Mouse (Mus musculus) neural tube, embryonic 12.5 days (tissue): ENCODE data around the gene Ryr1. TPM values are rescaled to one million over a fixed set of nuclear protein-coding genes. Genes with fewer than 3 reads are reported as not detected.
A peak's percentile ranks its signal among the peaks of the same experiment; 100 is the strongest.
"Not testable (repeated sequence)": the region's sequence is repeated elsewhere in the genome, so short reads cannot be mapped to it uniquely, and the experiment has no call there.

Source experiments
- ATAC-seq: fragments of 200-750 bp; cut with Nextera tagmentation; 2 replicates; pipeline ENCODE4 v1.8.0; 2017; ENCODE audit warnings: low read depth, mild to moderate bottlenecking, moderate TSS enrichment, moderate library complexity; ENCODE audit not compliant: low FRiP score
- H3K27ac ChIP-seq: fragments of 300-500 bp; sonication (generic); 2 replicates; pipeline ENCODE4 v1.5.1; 2016
- H3K27me3 ChIP-seq: fragments of 300-500 bp; sonication (generic); replicated peaks from 2 replicates; pipeline ENCODE4 v1.6.1; 2016; ENCODE audit warnings: mild to moderate bottlenecking
- H3K36me3 ChIP-seq: fragments of 300-500 bp; sonication (generic); 2 replicates; pipeline ENCODE4 v1.6.1; 2016; ENCODE audit warnings: mild to moderate bottlenecking
- H3K4me1 ChIP-seq: fragments of 300-500 bp; sonication (generic); 2 replicates; pipeline ENCODE4 v1.6.1; 2016
- H3K4me2 ChIP-seq: fragments of 300-500 bp; sonication (generic); replicated peaks from 2 replicates; pipeline ENCODE4 v1.6.1; 2016; ENCODE audit warnings: mild to moderate bottlenecking
- H3K4me3 ChIP-seq: fragments of 300-500 bp; sonication (generic); 2 replicates; pipeline ENCODE4 v1.5.1; 2016
- H3K9ac ChIP-seq: fragments of 300-500 bp; sonication (generic); 2 replicates; pipeline ENCODE4 v1.6.1; 2016; ENCODE audit warnings: mild to moderate bottlenecking
- H3K9me3 ChIP-seq: fragments of 300-500 bp; sonication (generic); 2 replicates; pipeline ENCODE4 v1.6.1; 2016; ENCODE audit warnings: mild to moderate bottlenecking
- WGBS: fragments of 180-500 bp; shearing (Covaris S2); methylation state at CpG from one replicate; pipeline ENCODE4 v1.1.7; 2016; 5-methylcytosine and 5-hydroxymethylcytosine counted together
- polyA plus RNA-seq: library from polyadenylated mRNA; unstranded; fragments of >200 nt; fragmentation: Nextera tagmentation; extraction: Ambion mirVana; gene quantifications from 2 replicates; pipeline ENCODE4 v1.2.1, GENCODE M21; 2016

The Ryr1 gene
- polyA plus RNA-seq, 1 experiment from 2014 or later: 5.0 TPM

- Histone ChIP-seq H3K27ac (no peak overlapping the region), H3K27me3 (peaks cover 27% of the 10 kb centered on the region), H3K4me2 (no peak overlapping the region), H3K9me3 (no peaks in the 10 kb centered on the region), H3K36me3 (peaks cover 22% of the 10 kb centered on the region), H3K4me1 (0 out of 2 replicates have a peak, but pooled peaks cover 2% of the 10 kb centered on the region), H3K4me3 (no peak overlapping the region), H3K9ac (no peak overlapping the region)
- no peak for ATAC-seq
- 87% methylated on average over 5 of the region's 5 CpGs for WGBS
Observed at GRCm38 (mm10) chr7:29162294-29162693, 37.3 kb upstream of the Ryr1 start.

- no peak overlapping the region for H3K4me3 ChIP-seq
- WGBS: 3% methylated on average over 5 of the region's 5 CpGs
Observed at GRCm38 (mm10) chr7:29158264-29158663, 33.3 kb upstream of the Ryr1 start.

GRCm38 (mm10) chr7:29155838-29156782 lies 31.1 kb upstream of the Ryr1 start, which contains the start of gene Fam98c:
TSS of gene Fam98c (minus strand) at chr7:29156234.
- Histone ChIP-seq H3K27me3 (peaks cover 24% of the 10 kb centered on the region), H3K4me1 (peaks cover 4% of the 10 kb centered on the region; the same call in 1 of the 2 replicates), H3K4me2 (peak within 1 kb of the TSS; percentile 98), H3K9ac (peak within 1 kb of the TSS; percentile 82), H3K9me3 (peaks cover 4% of the 10 kb centered on the region; the same call in 1 of the 2 replicates), H3K27ac (peak within 1 kb of the TSS; percentile 87), H3K36me3 (peaks cover 8% of the 10 kb centered on the region; the same call in 1 of the 2 replicates), H3K4me3 (peak within 1 kb of the TSS; percentile 77)
- 3% methylated on average over 68 of the region's 68 CpGs for WGBS
- ATAC-seq: peak; percentile 83

More at GRCm38 (mm10) chr7:29158264-29158663, 33.3 kb upstream of the Ryr1 start:
- H3K9me3 ChIP-seq: peaks cover 4% of the 10 kb centered on the region; the same call in 1 of the 2 replicates
- ATAC-seq: no peak
- no peak overlapping the region for H3K9ac ChIP-seq
- peaks cover 27% of the 10 kb centered on the region for H3K27me3 ChIP-seq
- H3K27ac ChIP-seq: no peak overlapping the region
- H3K4me1 ChIP-seq: peaks cover 7% of the 10 kb centered on the region; the same call in 1 of the 2 replicates
- H3K36me3 ChIP-seq: peaks cover 18% of the 10 kb centered on the region
- no peak overlapping the region for H3K4me2 ChIP-seq

GRCm38 (mm10) chr7:29155196-29155837 lies 30.3 kb upstream of the Ryr1 start:
- Histone ChIP-seq H3K36me3 (0 out of 2 replicates have a peak, but pooled peaks cover 5% of the 10 kb centered on the region), H3K4me1 (peaks cover 4% of the 10 kb centered on the region; the same call in 1 of the 2 replicates), H3K27me3 (peaks cover 24% of the 10 kb centered on the region), H3K4me3 (peak overlapping the region; percentile 77), H3K27ac (peak overlapping the region; percentile 87), H3K9me3 (peaks cover 4% of the 10 kb centered on the region; the same call in 1 of the 2 replicates), H3K9ac (peak overlapping the region; percentile 82), H3K4me2 (peak overlapping the region; percentile 98)
- peak; percentile 92 for ATAC-seq
- 8% methylated on average over 37 of the region's 37 CpGs for WGBS

GRCm38 (mm10) chr7:29154018-29154720 lies 29.2 kb upstream of the Ryr1 start:
- Histone ChIP-seq H3K9ac (no peak overlapping the region), H3K4me3 (no peak overlapping the region), H3K27ac (no peak overlapping the region), H3K27me3 (peaks cover 13% of the 10 kb centered on the region), H3K9me3 (peaks cover 4% of the 10 kb centered on the region; the same call in 1 of the 2 replicates), H3K36me3 (0 out of 2 replicates have a peak, but pooled peaks cover 5% of the 10 kb centered on the region), H3K4me1 (peaks cover 4% of the 10 kb centered on the region; the same call in 1 of the 2 replicates), H3K4me2 (no peak overlapping the region)
- ATAC-seq: no peak
- 95% methylated on average over 14 of the region's 14 CpGs for WGBS

GRCm38 (mm10) chr7:29151486-29151885 lies 26.5 kb upstream of the Ryr1 start:
- 67% methylated on average over 10 of the region's 10 CpGs for WGBS
- Histone ChIP-seq H3K4me3 (no peak overlapping the region), H3K27ac (no peak overlapping the region), H3K4me2 (no peak overlapping the region), H3K9me3 (peaks cover 4% of the 10 kb centered on the region; the same call in 1 of the 2 replicates), H3K36me3 (0 out of 2 replicates have a peak, but pooled peaks cover 5% of the 10 kb centered on the region), H3K4me1 (peaks cover 4% of the 10 kb centered on the region; the same call in 1 of the 2 replicates), H3K27me3 (no peaks in the 10 kb centered on the region), H3K9ac (no peak overlapping the region)
- ATAC-seq: no peak

- ATAC-seq: no peak
- no peak overlapping the region for H3K27ac ChIP-seq
- no peak overlapping the region for H3K4me2 ChIP-seq
- no peak overlapping the region for H3K9ac ChIP-seq
- H3K4me1 ChIP-seq: no peaks in the 10 kb centered on the region
- no peaks in the 10 kb centered on the region for H3K27me3 ChIP-seq
- H3K9me3 ChIP-seq: 0 out of 2 replicates have a peak, but pooled peaks cover 3% of the 10 kb centered on the region
- no peaks in the 10 kb centered on the region for H3K36me3 ChIP-seq
- 90% methylated on average over 15 of the region's 15 CpGs for WGBS
- H3K4me3 ChIP-seq: no peak overlapping the region
Observed at GRCm38 (mm10) chr7:29148771-29149170, 23.8 kb upstream of the Ryr1 start.

- 90% methylated on average over 7 of the region's 7 CpGs for WGBS
- no peaks in the 10 kb centered on the region for H3K27me3 ChIP-seq
- H3K9ac ChIP-seq: no peak overlapping the region
- no peaks in the 10 kb centered on the region for H3K36me3 ChIP-seq
- H3K4me2 ChIP-seq: no peak overlapping the region
- 0 out of 2 replicates have a peak, but pooled peaks cover 3% of the 10 kb centered on the region for H3K9me3 ChIP-seq
- ATAC-seq: no peak
- H3K27ac ChIP-seq: no peak overlapping the region
- no peak overlapping the region for H3K4me3 ChIP-seq
- H3K4me1 ChIP-seq: no peaks in the 10 kb centered on the region
Observed at GRCm38 (mm10) chr7:29146625-29147367, 21.8 kb upstream of the Ryr1 start.

GRCm38 (mm10) chr7:29144006-29144405 lies 19.0 kb upstream of the Ryr1 start:
- ATAC-seq: no peak
- 95% methylated on average over 4 of the region's 4 CpGs for WGBS

GRCm38 (mm10) chr7:29141416-29141815 lies 16.4 kb upstream of the Ryr1 start:
- Histone ChIP-seq H3K4me2 (no peak overlapping the region), H3K4me1 (no peaks in the 10 kb centered on the region), H3K27ac (no peak overlapping the region), H3K36me3 (no peaks in the 10 kb centered on the region), H3K9ac (no peak overlapping the region), H3K9me3 (0 out of 2 replicates have a peak, but pooled peaks cover 3% of the 10 kb centered on the region), H3K4me3 (no peak overlapping the region), H3K27me3 (0 out of 2 replicates have a peak, but pooled peaks cover 2% of the 10 kb centered on the region)
- 90% methylated on average over 8 of the region's 8 CpGs for WGBS
- no peak for ATAC-seq

More at GRCm38 (mm10) chr7:29144006-29144405, 19.0 kb upstream of the Ryr1 start:
- Histone ChIP-seq H3K4me1 (no peaks in the 10 kb centered on the region), H3K4me3 (no peak overlapping the region), H3K36me3 (no peaks in the 10 kb centered on the region), H3K9ac (no peak overlapping the region), H3K9me3 (0 out of 2 replicates have a peak, but pooled peaks cover 3% of the 10 kb centered on the region), H3K4me2 (no peak overlapping the region), H3K27ac (no peak overlapping the region), H3K27me3 (no peaks in the 10 kb centered on the region)

GRCm38 (mm10) chr7:29139237-29139636 lies 14.3 kb upstream of the Ryr1 start:
- not testable (repeated sequence) for H3K36me3 ChIP-seq, H3K27ac ChIP-seq, H3K9ac ChIP-seq, ATAC-seq, H3K9me3 ChIP-seq, H3K4me3 ChIP-seq, H3K4me2 ChIP-seq
- H3K4me1 ChIP-seq: peaks cover 11% of the 10 kb centered on the region
- H3K27me3 ChIP-seq: peaks cover 15% of the 10 kb centered on the region; the same call in 1 of the 2 replicates
- 88% methylated on average over 3 of the region's 4 CpGs for WGBS
